ENCODE assay signal across 25 mouse cellular contexts in genomic region chr9:60653582-60653981, GRCm38 (mm10). TPM values are rescaled to one million over a fixed set of nuclear protein-coding genes. Genes with fewer than 3 reads are reported as not detected.
DNase-seq lines count a peak whose midpoint lies in the region; ATAC-seq and TF ChIP-seq lines count a peak whose summit lies in the region.
"Had no signal": no experiment of that assay in that cellular context is flagged by ENCODE, and none has a peak within 500 bp of the region (broad histone marks: within the 10 kb centered on the region; RNA-seq: fewer than 3 reads in every experiment).

No protein-coding gene starts in this region.

- no peak for TF ChIP-seq RAD21 in MEL (IDR thresholded peaks at IDR 0.05; ENCODE audit: low read depth, low read length)

- no peak for DNase-seq in liver, embryonic 11.5 days (ENCODE audit: low spot score)
- DNase-seq in 3T3-L1 (ENCODE audit: low read depth, low spot score) (peak; percentile 3), MEL (ENCODE audit: low read depth, low spot score) (peak; percentile 20)
- no peak for DNase-seq in heart, postnatal 4 days
- DNase-seq: adrenal gland, postnatal 10 days; adrenal gland, postnatal 36 days; cerebellum, adult 2 months; cerebellum, adult 9-11 months; cerebellum, postnatal 25 days; forebrain, postnatal 0 days; gastrocnemius, adult 2 months; gastrocnemius, postnatal 14 days; heart, adult 18-20 months; heart, postnatal 14 days had no signal

- ATAC-seq in liver, embryonic 12.5 days: peak; percentile 69
- no peak for ATAC-seq in liver, embryonic 11.5 days (replicated peaks; ENCODE audit: low FRiP score)
- ATAC-seq in kidney, embryonic 15.5 days (replicated peaks; ENCODE audit: low FRiP score): no peak
- ATAC-seq: forebrain, embryonic 14.5 days; forebrain, postnatal 0 days; Patski had no signal

- TF ChIP-seq POLR2A in MEL (IDR thresholded peaks at IDR 0.05; ENCODE audit: control insufficient read depth in 1 of 2, insufficient read depth in 1 of 2, low read depth in 1 of 2, low read length in 2 of 2, poor library complexity in 1 of 2): no peak

- no peak for TF ChIP-seq CTCF in MEL (IDR thresholded peaks at IDR 0.05 in 2 of 3, conservative IDR thresholded peaks at IDR 0.05 in 1 of 3; ENCODE audit: control insufficient read depth in 1 of 3, insufficient read depth in 1 of 3, low read depth in 2 of 3, low read length in 3 of 3, poor library complexity in 1 of 3, severe bottlenecking in 1 of 3)

- peaks cover 13% of the 10 kb centered on the region for H3K4me1 ChIP-seq in liver, embryonic 12.5 days
- no peaks in the 10 kb centered on the region for H3K4me1 ChIP-seq in liver, embryonic 11.5 days (replicated peaks; ENCODE audit: control insufficient read depth, insufficient read depth, low read length)
- H3K4me1 ChIP-seq in MEL (ENCODE audit: control insufficient read depth in 1 of 2, insufficient read depth in 2 of 2, low read length in 2 of 2): peaks cover 0 to 3% of the 10 kb centered on the region in 2 experiments; a peak in 1 of 4 replicates
- peaks cover 10% of the 10 kb centered on the region for H3K4me1 ChIP-seq in kidney, embryonic 15.5 days
- H3K4me1 ChIP-seq: embryonic facial prominence, embryonic 12.5 days; embryonic facial prominence, embryonic 15.5 days; heart, embryonic 12.5 days; heart, embryonic 15.5 days had no signal

- H3K79me2 ChIP-seq in MEL (ENCODE audit: control insufficient read depth, insufficient read depth, low read length, poor library complexity): no peaks in the 10 kb centered on the region

- no peaks in the 10 kb centered on the region for H3K36me3 ChIP-seq in liver, embryonic 12.5 days
- H3K36me3 ChIP-seq in liver, embryonic 11.5 days (ENCODE audit: control insufficient read depth, insufficient read depth, low read length): no peaks in the 10 kb centered on the region
- H3K36me3 ChIP-seq in MEL (ENCODE audit: control insufficient read depth in 1 of 2, insufficient read depth in 2 of 2, low read length in 2 of 2): peaks cover 0 to 12% of the 10 kb centered on the region in 2 experiments; a peak in 2 of 4 replicates
- no peaks in the 10 kb centered on the region for H3K36me3 ChIP-seq in kidney, embryonic 15.5 days
- H3K36me3 ChIP-seq: embryonic facial prominence, embryonic 12.5 days; embryonic facial prominence, embryonic 15.5 days; heart, embryonic 12.5 days; heart, embryonic 15.5 days; hindbrain, embryonic 15.5 days had no signal

- no peak overlapping the region for H3K4me2 ChIP-seq in liver, embryonic 12.5 days
- no peak overlapping the region for H3K4me2 ChIP-seq in liver, embryonic 11.5 days
- no peak overlapping the region for H3K4me2 ChIP-seq in kidney, embryonic 15.5 days
- H3K4me2 ChIP-seq: embryonic facial prominence, embryonic 12.5 days; embryonic facial prominence, embryonic 15.5 days; heart, embryonic 12.5 days; heart, embryonic 15.5 days; hindbrain, embryonic 12.5 days; hindbrain, embryonic 15.5 days had no signal

- H3K27me3 ChIP-seq in liver, embryonic 12.5 days (replicated peaks): no peaks in the 10 kb centered on the region
- H3K27me3 ChIP-seq in liver, embryonic 11.5 days (replicated peaks; ENCODE audit: control insufficient read depth, insufficient read depth, low read length): no peaks in the 10 kb centered on the region
- no peaks in the 10 kb centered on the region for H3K27me3 ChIP-seq in MEL (ENCODE audit: control insufficient read depth in 1 of 2, insufficient read depth in 2 of 2, low read length in 2 of 2)
- H3K27me3 ChIP-seq in kidney, embryonic 15.5 days: no peaks in the 10 kb centered on the region
- H3K27me3 ChIP-seq: embryonic facial prominence, embryonic 12.5 days; embryonic facial prominence, embryonic 15.5 days; heart, embryonic 12.5 days; heart, embryonic 15.5 days; hindbrain, embryonic 12.5 days; hindbrain, embryonic 15.5 days; Patski had no signal

- no peak overlapping the region for H3K4me3 ChIP-seq in liver, embryonic 12.5 days
- H3K4me3 ChIP-seq in liver, embryonic 11.5 days (ENCODE audit: low read depth, low read length): no peak overlapping the region
- no peak overlapping the region for H3K4me3 ChIP-seq in MEL (ENCODE audit: control insufficient read depth in 1 of 2, insufficient read depth in 1 of 2, low read depth in 2 of 2, low read length in 2 of 2)
- H3K4me3 ChIP-seq in kidney, embryonic 15.5 days (replicated peaks): no peak overlapping the region
- H3K4me3 ChIP-seq: embryonic facial prominence, embryonic 12.5 days; embryonic facial prominence, embryonic 15.5 days; gastrocnemius, adult 2 months; heart, embryonic 12.5 days; heart, embryonic 15.5 days; hindbrain, embryonic 12.5 days; hindbrain, embryonic 15.5 days had no signal

- no peak overlapping the region for H3K9ac ChIP-seq in liver, embryonic 12.5 days
- no peak overlapping the region for H3K9ac ChIP-seq in liver, embryonic 11.5 days (ENCODE audit: low read depth, low read length)
- H3K9ac ChIP-seq in MEL (ENCODE audit: control insufficient read depth, low read depth, low read length, poor library complexity, severe bottlenecking): no peak overlapping the region
- H3K9ac ChIP-seq in kidney, embryonic 15.5 days: no peak overlapping the region
- H3K9ac ChIP-seq: embryonic facial prominence, embryonic 12.5 days; embryonic facial prominence, embryonic 15.5 days; forebrain, postnatal 0 days; heart, embryonic 12.5 days; heart, embryonic 15.5 days; hindbrain, embryonic 12.5 days; hindbrain, embryonic 15.5 days had no signal

- H3K9me3 ChIP-seq in liver, embryonic 12.5 days (replicated peaks): no peaks in the 10 kb centered on the region
- no peaks in the 10 kb centered on the region for H3K9me3 ChIP-seq in liver, embryonic 11.5 days (ENCODE audit: control insufficient read depth, low read length)
- H3K9me3 ChIP-seq in MEL (replicated peaks; ENCODE audit: insufficient read depth, low read length): no peaks in the 10 kb centered on the region
- H3K9me3 ChIP-seq in kidney, embryonic 15.5 days (replicated peaks): no peaks in the 10 kb centered on the region
- H3K9me3 ChIP-seq: embryonic facial prominence, embryonic 12.5 days; embryonic facial prominence, embryonic 15.5 days; heart, embryonic 12.5 days; heart, embryonic 15.5 days; hindbrain, embryonic 12.5 days; hindbrain, embryonic 15.5 days had no signal

- peak overlapping the region; percentile 6; the same call in 1 of the 2 replicates for H3K27ac ChIP-seq in liver, embryonic 12.5 days
- no peak overlapping the region for H3K27ac ChIP-seq in liver, embryonic 11.5 days (ENCODE audit: low read depth, low read length)
- H3K27ac ChIP-seq in MEL (ENCODE audit: control insufficient read depth, low read depth, low read length): no peak overlapping the region; the same call in 1 of the 2 replicates
- no peak overlapping the region for H3K27ac ChIP-seq in kidney, embryonic 15.5 days
- H3K27ac ChIP-seq: embryonic facial prominence, embryonic 12.5 days; embryonic facial prominence, embryonic 15.5 days; gastrocnemius, adult 2 months; heart, embryonic 15.5 days; hindbrain, embryonic 12.5 days; hindbrain, embryonic 15.5 days had no signal

- TF ChIP-seq EP300 in MEL (IDR thresholded peaks at IDR 0.05; ENCODE audit: low read depth in 1 of 2, low read length in 2 of 2): no peak

TF ChIP-seq in MEL, 35 proteins besides CTCF, POLR2A, EP300 and RAD21:
- TF ChIP-seq ETS1 (IDR thresholded peaks at IDR 0.05; ENCODE audit: low read depth, low read length) (no peak), GABPA (IDR thresholded peaks at IDR 0.05; ENCODE audit: low read depth, low read length) (no peak), CHD1 (IDR thresholded peaks at IDR 0.05; ENCODE audit: low read depth, low read length) (no peak), TCF12 (IDR thresholded peaks at IDR 0.05; ENCODE audit: low read depth, low read length) (no peak), ZNF384 (IDR thresholded peaks at IDR 0.05; ENCODE audit: low read depth, low read length) (no peak), UBTF (IDR thresholded peaks at IDR 0.05; ENCODE audit: borderline replicate concordance, insufficient read depth, low read depth, low read length) (no peak), SMC3 (IDR thresholded peaks at IDR 0.05; ENCODE audit: low read depth, low read length) (no peak), E2F4 (IDR thresholded peaks at IDR 0.05; ENCODE audit: borderline replicate concordance, low read depth, low read length) (no peak), MXI1 (IDR thresholded peaks at IDR 0.05; ENCODE audit: low read depth, low read length) (no peak), SIN3A (IDR thresholded peaks at IDR 0.05; ENCODE audit: low read length) (no peak), ZC3H11A (IDR thresholded peaks at IDR 0.05; ENCODE audit: low read depth, low read length) (no peak), MYC (IDR thresholded peaks at IDR 0.05; ENCODE audit: low read depth, low read length) (no peak), ELF1 (IDR thresholded peaks at IDR 0.05; ENCODE audit: low read depth, low read length) (no peak), NELFE (IDR thresholded peaks at IDR 0.05; ENCODE audit: low read depth, low read length) (no peak), CHD2 (IDR thresholded peaks at IDR 0.05; ENCODE audit: low read length) (no peak)

RNA-seq across cellular contexts. Expression of gene Lrrc49, which starts 34.4 kb away (rescaled TPM):
- polyA plus RNA-seq in liver, embryonic 12.5 days (2016; fragmentation: Nextera tagmentation; extraction: Ambion mirVana): 1.7 and 2.0 TPM in 2 replicates
- 4.3 and 4.4 TPM in 2 replicates for polyA plus RNA-seq in liver, embryonic 11.5 days (2014; fragmentation: Nextera tagmentation; extraction: Ambion mirVana)
- total RNA-seq in MEL (2012; rRNA removed): 2.7 and 3.3 TPM in 2 replicates
- polyA plus RNA-seq in MEL (2012; ENCODE audit: insufficient read depth in 1 of 2, insufficient read length in 2 of 2, low read depth in 1 of 2, low replicate concordance in 2 of 2, missing spikeins in 1 of 2): 1 to 10 TPM in 1 of 2 experiments, not detected in 1; 5.5 TPM
- 15.7 and 16.8 TPM in 2 replicates for polyA plus RNA-seq in kidney, embryonic 15.5 days (2015; fragmentation: Nextera tagmentation; extraction: Ambion mirVana)
- 1 to 10 TPM; 9.4 to 9.5 TPM for total RNA-seq in heart, postnatal 4 days (2021)

RNA-seq across cellular contexts. Expression of gene Larp6, which starts 59.2 kb away (rescaled TPM):
- 0.05 and 0.25 TPM in 2 replicates for polyA plus RNA-seq in liver, embryonic 12.5 days (2016; fragmentation: Nextera tagmentation; extraction: Ambion mirVana)
- 0.31 and 0.38 TPM in 2 replicates for polyA plus RNA-seq in liver, embryonic 11.5 days (2014; fragmentation: Nextera tagmentation; extraction: Ambion mirVana)
- total RNA-seq in MEL (2012; rRNA removed): not detected in 2 replicates
- polyA plus RNA-seq in MEL (2012; ENCODE audit: insufficient read depth in 1 of 2, insufficient read length in 2 of 2, low read depth in 1 of 2, low replicate concordance in 2 of 2, missing spikeins in 1 of 2): not detected
- 1.6 and 1.7 TPM in 2 replicates for polyA plus RNA-seq in kidney, embryonic 15.5 days (2015; fragmentation: Nextera tagmentation; extraction: Ambion mirVana)
- total RNA-seq in heart, postnatal 4 days (2021): 1 to 10 TPM in 1 of 2 experiments, under 1 TPM in 1; 0.95 to 1.3 TPM
- total RNA-seq: common myeloid progenitor, adult 5-6 weeks had no signal
- polyA plus RNA-seq: Patski had no signal

Comparison
In these comparisons a context has a peak if more than half of its experiments do, and no peak if none do; other contexts are left out.
1. DNase-seq: peak in 3T3-L1 (single experiment) and MEL (single experiment); none in liver, embryonic 11.5 days (single experiment) and heart, postnatal 4 days (single experiment).